Mouse (Mus musculus) kidney, adult 2 months (tissue): ENCODE measurements around the gene Ssx2ip. TPM values are rescaled to one million over a fixed set of nuclear protein-coding genes. Genes with fewer than 3 reads are reported as not detected.

Source experiments
- DNase-seq: peaks from one replicate; pipeline ENCODE4 v3.0.0; 2021
- H3K27ac ChIP-seq: fragments of 200-500 bp; 2 replicates; pipeline ENCODE4 v1.5.1; 2012; ENCODE audit warnings: low read depth, low read length, control low read depth, inconsistent platforms; ENCODE audit not compliant: insufficient read depth
- H3K27me3 ChIP-seq: fragments of 200-500 bp; replicated peaks from 2 replicates; pipeline ENCODE4 v1.6.1; 2012; ENCODE audit warnings: mild to moderate bottlenecking, moderate library complexity, low read length, inconsistent platforms; ENCODE audit not compliant: control insufficient read depth, insufficient read depth
- H3K36me3 ChIP-seq: fragments of 200-500 bp; 2 replicates; pipeline ENCODE4 v1.6.1; 2012; ENCODE audit warnings: mild to moderate bottlenecking, moderate library complexity, low read length, inconsistent platforms; ENCODE audit not compliant: control insufficient read depth, insufficient read depth
- H3K4me1 ChIP-seq: fragments of 200-500 bp; 2 replicates; pipeline ENCODE4 v1.6.1; 2011; ENCODE audit warnings: low read length; ENCODE audit not compliant: control insufficient read depth, insufficient read depth
- H3K4me3 ChIP-seq: fragments of 200-500 bp; 2 replicates; pipeline ENCODE4 v1.5.1; 2011; ENCODE audit warnings: mild to moderate bottlenecking, low read depth, low read length, control low read depth; ENCODE audit not compliant: insufficient read depth
- CTCF ChIP-seq: fragments of 200-500 bp; conservative IDR thresholded peaks from 2 replicates; pipeline ENCODE4 v1.5.1; 2011; ENCODE audit warnings: low read depth, mild to moderate bottlenecking, control low read depth, low read length, moderate library complexity, mixed read lengths; ENCODE audit not compliant: insufficient read depth, insufficient read length
- POLR2A ChIP-seq: fragments of 200-500 bp; IDR thresholded peaks from one replicate; pipeline ENCODE4 v1.6.1; 2011; ENCODE audit warnings: low read depth, low read length, control low read depth
- WGBS: fragments of 180-500 bp; shearing (Covaris S2); methylation state at CpG from one replicate; pipeline ENCODE4 v1.1.7; 2018; 5-methylcytosine and 5-hydroxymethylcytosine counted together
- polyA plus RNA-seq: library from polyadenylated mRNA; depleted of rRNA; stranded (reverse); fragments of >200 nt; gene quantifications from 2 replicates; pipeline ENCODE4 v1.2.3, GENCODE M21; 2012; rRNA removed

Gene Ssx2ip
- polyA plus RNA-seq, 1 experiment, result 8.0 TPM

- no peak overlapping the region for H3K4me3 ChIP-seq
- DNase-seq, result peak; percentile 23
- H3K36me3 ChIP-seq, result no peaks in the 10 kb centered on the region
- H3K4me1 ChIP-seq, result no peaks in the 10 kb centered on the region
- H3K27me3 ChIP-seq, result no peaks in the 10 kb centered on the region
- H3K27ac ChIP-seq, result no peak overlapping the region
- TF ChIP-seq POLR2A, result no peak
- peak; percentile 18; the same call in 1 of the 2 replicates for TF ChIP-seq CTCF
- WGBS, result 88% methylated on average over 4 of the region's 4 CpGs
Measured at GRCm38 (mm10) chr3:146486464-146486863, 82.0 kb downstream of the Ssx2ip start.

Other genes starting within 250 kb of the Ssx2ip start
- 33.7 and 39.8 TPM in 2 replicates for gene Lpar3, start 183.7 kb upstream of the Ssx2ip start, polyA plus RNA-seq
- 10.5 and 10.7 TPM in 2 replicates for gene Ctbs, start 45.2 kb downstream of the Ssx2ip start, polyA plus RNA-seq
- gene Spata1, start 95.1 kb downstream of the Ssx2ip start, polyA plus RNA-seq, result 0.79 and 0.89 TPM in 2 replicates
- 567 and 600 TPM in 2 replicates for gene Gng5, start 95.2 kb downstream of the Ssx2ip start, polyA plus RNA-seq
- gene Rpf1, start 116.8 kb downstream of the Ssx2ip start, polyA plus RNA-seq, result 9.9 and 13.6 TPM in 2 replicates
- 0.19 TPM in 1 of 2 replicates, not detected in the other for gene Uox, start 165.8 kb downstream of the Ssx2ip start, polyA plus RNA-seq
- not detected in 2 replicates for gene Dnase2b, start 211.0 kb downstream of the Ssx2ip start, polyA plus RNA-seq
- not detected in 2 replicates for gene 4930503B20Rik, start 246.7 kb downstream of the Ssx2ip start, polyA plus RNA-seq